Comparison of ENCODE assay signal across 22 mouse cellular contexts in genomic region chr11:53773087-53773486, GRCm38 (mm10). TPM values are rescaled to one million over a fixed set of nuclear protein-coding genes. Genes with fewer than 3 reads are reported as not detected.
A peak's percentile ranks its signal among the peaks of the same experiment; 100 is the strongest.
DNase-seq lines count a peak whose midpoint lies in the region; ATAC-seq and TF ChIP-seq lines count a peak whose summit lies in the region.
"Had no signal": no experiment of that assay in that cellular context is flagged by ENCODE, and none has a peak within 500 bp of the region (broad histone marks: within the 10 kb centered on the region; RNA-seq: fewer than 3 reads in every experiment).

TSS of gene Gm17334 (minus strand) at chr11:53773187.

- no peak within 1 kb of the TSS for H3K27ac ChIP-seq in embryonic facial prominence, embryonic 13.5 days
- no peak within 1 kb of the TSS for H3K27ac ChIP-seq in embryonic facial prominence, embryonic 10.5 days (replicated peaks)
- H3K27ac ChIP-seq in cerebellum, adult 2 months (ENCODE audit: insufficient read depth, low read length), result no peak within 1 kb of the TSS
- H3K27ac ChIP-seq: embryonic facial prominence, embryonic 12.5 days; hindbrain, embryonic 14.5 days; limb, embryonic 13.5 days; lung, embryonic 15.5 days; neural tube, embryonic 15.5 days had no signal

- TF ChIP-seq CTCF in lung, adult 2 months (IDR thresholded peaks at IDR 0.05; ENCODE audit: insufficient read depth, low read length), result no peak
- no peak for TF ChIP-seq CTCF in cerebellum, adult 2 months (IDR thresholded peaks at IDR 0.05; ENCODE audit: borderline replicate concordance, insufficient read depth, low read depth, low read length)

- H3K36me3 ChIP-seq in embryonic facial prominence, embryonic 13.5 days, result peaks cover 13% of the 10 kb centered on the region
- H3K36me3 ChIP-seq in embryonic facial prominence, embryonic 10.5 days (replicated peaks), result peaks cover 34% of the 10 kb centered on the region
- H3K36me3 ChIP-seq: neural tube, embryonic 15.5 days had no signal

- TF ChIP-seq POLR2A in lung, adult 2 months (IDR thresholded peaks at IDR 0.05; ENCODE audit: borderline replicate concordance, extremely low read depth, low read depth, low read length), result no peak
- TF ChIP-seq POLR2A in cerebellum, adult 2 months (IDR thresholded peaks at IDR 0.05; ENCODE audit: borderline replicate concordance, insufficient read depth, low read length), result no peak

- WGBS in embryonic facial prominence, embryonic 13.5 days, result 91% methylated on average over 5 of the region's 5 CpGs
- WGBS in embryonic facial prominence, embryonic 10.5 days, result 86% methylated on average over 5 of the region's 5 CpGs
- 71% methylated on average over 5 of the region's 5 CpGs for WGBS in lung, adult 2 months
- WGBS in cerebellum, adult 2 months, result 89% methylated on average over 5 of the region's 5 CpGs

- no peak for ATAC-seq in embryonic facial prominence, embryonic 13.5 days (ENCODE audit: insufficient number of reproducible peaks, insufficient read depth, low FRiP score, low TSS enrichment, low read depth)
- ATAC-seq: forebrain, postnatal 0 days had no signal

- H3K27me3 ChIP-seq in embryonic facial prominence, embryonic 13.5 days, result peaks cover 5% of the 10 kb centered on the region
- peaks cover 48% of the 10 kb centered on the region for H3K27me3 ChIP-seq in embryonic facial prominence, embryonic 10.5 days (replicated peaks; ENCODE audit: low read depth, poor library complexity, severe bottlenecking)
- peaks cover 2% of the 10 kb centered on the region; the same call in 1 of the 2 replicates for H3K27me3 ChIP-seq in cerebellum, adult 2 months (ENCODE audit: control insufficient read depth, insufficient read depth, low read length)
- H3K27me3 ChIP-seq: embryonic facial prominence, embryonic 12.5 days; lung, embryonic 15.5 days had no signal

- H3K4me2 ChIP-seq in embryonic facial prominence, embryonic 13.5 days, result no peak within 1 kb of the TSS
- H3K4me2 ChIP-seq: embryonic facial prominence, embryonic 12.5 days; hindbrain, embryonic 14.5 days; midbrain, embryonic 11.5 days; neural tube, embryonic 15.5 days had no signal

- H3K9ac ChIP-seq in embryonic facial prominence, embryonic 13.5 days, result 0 out of 2 replicates have a peak within 1 kb of the TSS, but pooled peaks have one; percentile 21
- H3K9ac ChIP-seq: embryonic facial prominence, embryonic 12.5 days; forebrain, postnatal 0 days; hindbrain, embryonic 14.5 days; limb, embryonic 13.5 days; lung, embryonic 15.5 days; neural tube, embryonic 15.5 days had no signal

- no peaks in the 10 kb centered on the region for H3K9me3 ChIP-seq in embryonic facial prominence, embryonic 13.5 days
- H3K9me3 ChIP-seq in embryonic facial prominence, embryonic 10.5 days, result no peaks in the 10 kb centered on the region
- H3K9me3 ChIP-seq: embryonic facial prominence, embryonic 12.5 days; limb, embryonic 13.5 days; lung, embryonic 15.5 days; neural tube, embryonic 15.5 days had no signal

- peaks cover 17% of the 10 kb centered on the region for H3K4me1 ChIP-seq in embryonic facial prominence, embryonic 13.5 days
- H3K4me1 ChIP-seq in embryonic facial prominence, embryonic 10.5 days, result peaks cover 31% of the 10 kb centered on the region
- peaks cover 36% of the 10 kb centered on the region for H3K4me1 ChIP-seq in lung, adult 2 months (ENCODE audit: control insufficient read depth, insufficient read depth, low read length)
- no peaks in the 10 kb centered on the region for H3K4me1 ChIP-seq in cerebellum, adult 2 months (ENCODE audit: control insufficient read depth, insufficient read depth, low read length)

- no peak within 1 kb of the TSS for H3K4me3 ChIP-seq in embryonic facial prominence, embryonic 13.5 days
- no peak within 1 kb of the TSS for H3K4me3 ChIP-seq in embryonic facial prominence, embryonic 10.5 days
- peak within 1 kb of the TSS; percentile 39 for H3K4me3 ChIP-seq in lung, adult 2 months (replicated peaks; ENCODE audit: extremely low read depth, low read depth, low read length)
- no peak within 1 kb of the TSS for H3K4me3 ChIP-seq in cerebellum, adult 2 months (replicated peaks; ENCODE audit: insufficient read depth, low read depth, low read length)
- H3K4me3 ChIP-seq: embryonic facial prominence, embryonic 12.5 days; limb, embryonic 13.5 days; lung, embryonic 15.5 days; neural tube, embryonic 15.5 days had no signal

- DNase-seq in embryonic facial prominence, embryonic 10.5 days (ENCODE audit: low spot score), result no peak
- no peak for DNase-seq in lung, adult 2 months
- DNase-seq in lung, postnatal 36 days, result no peak
- peak; percentile 51 for DNase-seq in induced T-regulatory cell, adult 2 months (ENCODE audit: low read depth)
- peak; percentile 15 for DNase-seq in naive thymus-derived CD4-positive, alpha-beta T cell, adult 2 months (ENCODE audit: low read depth)
- DNase-seq in cerebellum, adult 2 months, result no peak
- DNase-seq in kidney, postnatal 10 days, result no peak
- DNase-seq: cerebellum, adult 11-12 months; forebrain, postnatal 0 days; heart, postnatal 14 days; kidney, adult 18-20 months; kidney, postnatal 36 days; layer of hippocampus, adult 9-11 months; right cerebral cortex, postnatal 4 days had no signal

RNA-seq across cellular contexts. Expression of gene Gm17334, which starts in this region (rescaled TPM):
- polyA plus RNA-seq in embryonic facial prominence, embryonic 13.5 days (2015; fragmentation: Nextera tagmentation; extraction: Ambion mirVana), result not detected in 2 replicates
- not detected in 2 replicates for polyA plus RNA-seq in embryonic facial prominence, embryonic 10.5 days (2016; fragmentation: Nextera tagmentation; extraction: Ambion mirVana)
- 4.6 and 4.7 TPM in 2 replicates for polyA plus RNA-seq in lung, adult 2 months (2012; rRNA removed)
- 0.32 and 0.44 TPM in 2 replicates for polyA plus RNA-seq in cerebellum, adult 2 months (2012; rRNA removed)
- polyA plus RNA-seq: brain, embryonic 14.5 days; embryonic facial prominence, embryonic 12.5 days; forebrain, postnatal 0 days; hindbrain, embryonic 14.5 days; midbrain, embryonic 11.5 days; neural tube, embryonic 15.5 days had no signal

Comparison
In these comparisons a context has a peak if more than half of its experiments do, and no peak if none do; other contexts are left out.
1. DNase-seq: peak in induced T-regulatory cell, adult 2 months (single experiment) and naive thymus-derived CD4-positive, alpha-beta T cell, adult 2 months (single experiment); none in embryonic facial prominence, embryonic 10.5 days (single experiment), lung, adult 2 months (single experiment), lung, postnatal 36 days (single experiment), cerebellum, adult 2 months (0 of 2) and kidney, postnatal 10 days (single experiment).